Mouse (Mus musculus): ENCODE measurements at regions not wholly inside any gene's neighbourhood (a gene's known extent, or its start where the extent isn't known, plus 50 kb on each side); places are given as distances from the start of the nearest gene placed in this dataset.

DNA sequence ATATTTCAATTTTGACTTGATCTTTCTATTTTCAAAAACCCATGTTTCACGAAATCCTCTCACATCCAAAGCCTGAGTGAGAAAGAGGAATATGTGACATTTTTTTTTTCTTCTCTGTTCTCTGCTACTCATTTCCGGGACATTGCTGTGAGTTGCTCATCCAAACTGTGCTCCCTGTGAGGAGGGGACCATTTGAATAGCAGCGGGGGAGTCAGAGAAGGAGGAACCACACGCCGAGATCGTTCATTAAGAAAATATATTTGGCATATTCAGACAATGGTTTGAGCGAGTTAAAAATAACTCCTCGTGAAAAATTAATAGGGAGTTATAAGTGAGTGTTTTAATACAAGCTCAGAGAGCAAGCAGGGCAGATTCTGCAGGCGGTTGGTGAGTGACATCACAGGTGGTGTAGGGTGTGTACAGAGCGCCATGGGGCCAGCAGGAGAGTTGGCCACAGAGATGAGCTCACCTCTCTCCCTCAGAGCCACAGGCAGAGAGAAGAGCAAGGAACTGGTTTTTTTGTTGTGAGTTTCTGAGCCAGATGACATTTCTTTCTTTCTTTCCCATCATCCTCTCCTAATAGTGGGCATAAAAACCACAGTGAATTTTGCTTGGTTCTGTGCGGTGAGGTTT, 54.4 kb upstream of the Calcoco1 start:
- DNase-seq = no peak

DNA sequence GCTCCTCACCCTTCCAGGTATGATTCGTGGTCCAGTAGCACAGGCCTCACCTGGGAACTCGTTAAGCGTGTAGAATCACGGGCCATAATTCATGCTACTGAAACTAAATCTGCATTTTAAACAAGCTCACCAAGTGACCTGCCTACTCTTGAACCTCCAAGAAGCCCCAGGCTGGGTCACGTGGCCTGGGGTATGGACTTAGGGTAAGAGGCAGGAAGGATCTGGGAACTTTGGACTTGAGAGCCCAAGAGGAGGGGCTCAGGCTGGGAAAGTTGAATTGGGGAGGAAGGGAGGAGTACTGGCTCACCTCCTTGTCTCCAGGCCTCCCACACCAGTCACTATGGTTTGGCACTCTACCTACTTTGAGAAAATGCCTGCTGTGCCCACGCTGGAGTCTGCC, 58.6 kb upstream of the Calcoco1 start:
- DNase-seq = no peak

DNA sequence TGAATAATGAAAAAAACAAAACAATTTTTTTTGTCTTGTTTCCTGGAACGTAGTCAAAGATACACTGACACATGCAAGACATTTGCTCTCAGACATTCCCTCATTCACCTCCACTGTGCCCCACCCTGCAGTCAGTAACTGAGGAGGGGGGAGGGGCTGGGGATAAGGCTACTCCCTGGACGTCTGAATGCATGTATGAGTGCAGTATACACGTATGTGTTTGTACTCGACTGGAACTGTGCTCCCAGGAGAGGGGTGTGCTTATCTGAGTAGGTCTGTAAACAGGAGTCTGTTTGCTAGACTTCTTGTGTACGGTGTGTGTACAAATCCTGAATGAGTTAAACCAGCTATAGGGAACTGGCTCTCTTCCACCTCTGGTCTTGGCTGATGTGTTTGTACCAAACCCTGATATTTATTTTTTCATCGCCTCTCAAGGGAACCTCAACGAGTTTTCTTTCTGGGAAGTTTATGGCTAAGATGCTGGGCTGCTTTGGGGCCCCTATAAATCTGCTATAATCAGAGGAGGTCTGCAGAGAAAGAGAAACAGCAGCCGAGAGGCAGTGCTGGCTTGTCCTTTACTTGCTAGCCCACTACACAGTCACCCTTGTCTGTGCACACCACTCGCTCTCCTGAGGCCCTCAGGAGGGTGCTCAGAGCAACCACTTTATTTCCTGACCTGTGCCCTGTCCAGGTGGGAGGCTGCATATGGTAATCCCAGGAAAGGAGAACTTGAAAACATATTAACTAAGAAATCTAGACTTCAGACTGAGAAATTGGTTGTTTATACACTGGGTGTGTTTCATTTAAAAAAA, 61.2 kb upstream of the Calcoco1 start:
- DNase-seq = no peak

DNA sequence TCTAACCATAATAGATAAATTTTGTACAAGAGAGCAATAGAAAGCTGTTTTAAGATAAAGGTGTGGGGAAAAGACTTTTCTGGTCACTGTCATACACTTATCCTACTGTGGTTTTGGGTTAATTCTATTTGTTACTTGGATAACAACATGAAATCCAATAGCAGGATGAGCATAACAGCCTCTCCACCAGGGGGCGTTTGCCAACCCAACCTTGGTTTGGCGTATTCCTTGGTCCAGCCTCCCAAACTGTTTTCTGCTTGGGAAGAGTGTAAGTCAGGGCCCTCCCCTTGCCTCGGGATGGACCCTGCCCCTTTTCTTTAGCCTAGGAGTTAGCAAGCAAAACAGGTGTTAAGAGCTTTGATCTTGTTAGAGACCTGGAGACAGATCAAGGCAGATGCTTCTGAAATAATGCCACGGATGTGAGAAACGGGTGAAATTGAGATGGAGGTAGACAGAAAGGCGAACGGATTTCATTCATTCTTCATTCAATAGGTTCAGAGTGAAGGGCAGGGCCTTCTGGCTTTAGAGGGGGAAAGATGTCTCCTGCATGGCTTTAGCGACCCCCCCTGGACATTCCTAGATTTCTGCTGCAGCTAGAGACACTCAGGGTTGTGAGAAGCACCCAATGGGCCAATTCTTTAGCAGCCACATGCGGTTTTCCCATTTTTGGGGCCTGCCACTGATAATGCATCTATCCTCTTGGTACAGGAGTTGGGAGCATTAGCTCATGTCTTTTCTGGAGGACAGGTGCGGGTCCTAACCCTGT, 63.3 kb upstream of the Calcoco1 start:
- DNase-seq = peak; percentile 83

DNA sequence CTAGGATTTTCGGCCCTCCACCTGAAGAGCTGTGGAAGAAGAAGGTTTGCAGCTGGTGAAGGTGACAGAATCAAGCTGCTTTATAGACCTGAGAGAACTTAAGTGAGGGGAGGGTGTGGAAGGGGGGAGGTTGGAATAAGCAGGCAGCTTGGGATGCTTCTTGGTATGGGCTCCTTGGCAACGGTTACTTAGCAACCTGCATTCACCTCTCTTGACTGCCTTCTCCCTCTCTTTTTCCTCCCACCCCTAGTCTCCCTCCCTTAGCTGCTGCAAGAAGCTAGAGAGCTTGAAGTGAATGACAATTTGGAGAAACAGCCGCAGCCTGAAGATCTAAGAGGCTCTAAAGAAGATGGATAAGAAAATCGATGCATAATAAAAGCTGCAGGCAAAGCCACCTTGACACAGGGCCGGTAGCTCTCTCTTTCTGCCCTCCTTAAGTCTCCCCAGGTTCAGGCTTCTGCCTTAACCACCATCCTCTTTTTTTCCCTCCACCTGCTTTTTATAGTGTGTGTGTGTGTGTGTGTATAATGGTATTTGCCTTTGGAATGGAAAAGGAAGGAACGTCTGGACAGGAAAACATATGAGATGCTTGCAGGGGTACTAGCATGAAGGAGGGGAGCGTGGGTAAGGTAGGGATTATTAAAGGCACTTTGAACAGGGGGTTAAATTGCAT, 67.0 kb upstream of the Calcoco1 start:
- DNase-seq = no peak

DNA sequence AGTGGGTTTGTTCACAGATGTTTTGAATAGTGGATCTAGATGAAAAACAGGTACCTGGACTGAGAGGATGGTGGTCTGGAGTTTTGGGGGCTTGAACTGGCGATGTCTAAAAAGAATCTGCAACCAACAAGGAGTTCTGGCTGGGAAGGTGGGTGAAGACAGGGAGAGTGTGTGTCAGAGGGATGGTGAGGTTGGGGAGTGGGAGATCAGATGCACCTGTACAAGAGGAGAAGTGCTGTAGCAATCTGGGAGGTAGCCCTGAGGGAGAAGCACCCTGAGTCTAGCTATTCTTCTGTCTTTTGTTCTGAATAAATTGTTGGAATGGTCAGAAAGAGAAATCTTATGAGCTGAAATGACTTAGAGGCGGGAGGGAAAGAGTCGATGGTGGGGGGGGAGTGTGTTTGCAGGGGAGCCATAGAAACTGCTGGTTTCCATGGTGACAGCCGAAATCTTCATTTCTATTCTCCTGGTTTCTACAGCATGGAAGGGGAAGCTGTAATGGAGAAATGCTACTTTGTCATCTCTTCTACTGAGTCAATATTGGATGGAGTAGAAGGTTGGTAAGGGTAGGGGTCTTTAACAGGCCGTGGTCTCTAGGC, 75.1 kb upstream of the Calcoco1 start:
- DNase-seq = no peak

DNA sequence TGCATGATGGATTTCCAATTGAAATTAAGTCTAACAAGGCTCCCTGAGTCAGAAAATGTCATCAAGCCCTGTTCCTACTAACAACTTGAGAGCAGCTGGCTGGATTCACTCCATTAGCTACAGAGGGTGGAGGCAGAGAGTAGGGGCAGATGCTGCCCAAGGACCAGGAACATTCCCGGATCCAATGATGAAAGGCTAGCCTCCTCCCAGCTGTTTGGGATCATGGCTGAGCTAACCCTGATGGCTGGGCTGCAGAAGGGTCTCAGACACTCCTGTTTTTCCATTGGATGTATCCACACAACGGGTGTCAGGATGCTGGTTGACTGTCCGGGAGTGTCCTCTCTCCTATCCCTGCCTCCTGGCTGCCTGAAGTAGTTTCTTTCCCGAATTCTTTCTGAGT, 78.1 kb upstream of the Calcoco1 start:
- DNase-seq = no peak

DNA sequence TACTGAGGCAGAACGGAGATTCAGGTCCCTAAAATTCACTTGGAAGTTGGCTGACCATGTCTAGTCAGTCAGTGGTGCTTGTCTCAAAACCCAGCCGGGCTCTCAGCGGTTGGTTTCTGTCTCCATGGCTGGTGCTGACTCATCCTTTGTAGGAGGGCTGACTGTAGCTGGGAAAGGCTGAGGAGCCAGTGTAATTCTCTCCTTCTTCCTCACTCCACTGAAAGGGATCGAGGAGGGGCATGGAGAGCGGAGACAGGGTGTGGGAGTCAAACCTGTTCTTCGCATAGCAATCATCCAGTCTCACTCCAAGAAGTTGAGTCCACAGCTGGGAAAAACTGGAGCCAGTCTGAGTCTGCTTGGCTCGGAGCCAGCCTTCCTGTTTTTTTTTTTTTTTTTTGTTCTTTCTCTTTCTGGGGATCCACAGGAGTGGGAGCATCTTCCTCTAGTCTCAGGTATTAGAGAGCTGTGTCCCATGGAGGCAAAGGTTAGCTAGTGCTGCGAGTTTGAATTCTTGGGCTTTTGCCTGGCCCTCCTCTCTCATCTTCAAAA, 80.4 kb upstream of the Calcoco1 start:
- DNase-seq = no peak

DNA sequence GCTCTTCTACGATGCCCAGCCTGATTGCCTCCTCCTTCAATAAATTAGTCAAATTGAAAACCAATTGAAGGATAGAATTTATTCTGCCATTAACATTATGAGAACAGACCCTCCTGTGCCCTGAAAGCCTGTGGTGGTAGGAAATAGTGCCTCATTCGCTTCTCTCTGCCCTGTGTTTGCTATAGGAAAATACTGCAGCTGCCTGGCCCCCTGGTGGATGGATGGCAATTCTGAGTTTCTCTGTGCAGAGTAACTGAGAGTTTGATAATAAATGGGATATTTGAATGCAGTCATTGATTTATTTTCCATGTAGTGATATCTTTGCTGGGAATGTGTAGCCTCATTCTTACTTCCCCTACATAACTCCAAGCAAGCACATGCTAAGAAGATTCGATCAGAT, 85.4 kb upstream of the Calcoco1 start:
- peak; percentile 42 for DNase-seq

DNA sequence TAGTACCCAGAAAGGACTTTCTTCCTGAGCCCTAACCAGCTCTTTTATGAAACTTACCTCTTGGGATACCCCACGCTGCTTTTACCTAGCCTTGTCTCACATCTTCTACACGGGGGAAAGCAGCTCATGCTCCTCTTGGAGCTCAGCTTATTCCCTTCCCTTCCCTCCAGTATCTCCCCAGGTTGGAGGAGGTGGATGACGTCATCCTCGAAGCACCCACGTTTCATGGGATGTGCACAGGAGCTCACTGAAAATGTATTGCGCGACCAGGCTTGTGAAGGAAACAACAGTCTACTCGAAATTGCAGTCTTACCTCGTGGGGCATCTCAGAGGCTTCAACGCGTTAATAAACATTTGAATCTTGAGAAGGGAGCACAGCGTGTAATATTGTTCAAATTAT, 97.2 kb upstream of the Calcoco1 start:
- no peak for DNase-seq

DNA sequence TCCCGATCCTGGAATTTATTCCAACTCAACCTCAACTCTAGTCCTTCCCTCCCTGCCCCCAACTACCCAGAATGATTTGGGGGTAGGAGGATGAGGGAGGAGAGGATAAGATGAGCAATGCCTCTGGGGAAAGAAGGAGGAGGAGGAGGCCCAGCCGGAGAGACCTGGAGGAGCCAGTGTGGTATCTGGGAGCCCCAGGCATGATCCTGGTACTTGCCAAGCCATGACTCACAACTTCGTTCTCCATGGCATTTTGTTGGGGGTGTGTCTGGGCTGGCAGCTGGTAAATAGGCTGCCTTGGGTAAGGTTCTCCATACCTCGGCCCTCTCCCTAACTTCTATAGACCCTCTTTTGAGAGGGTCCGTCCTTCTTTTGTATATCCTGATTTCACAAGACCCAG, 81.2 kb upstream of the Hoxc13 start:
- no peak for DNase-seq

DNA sequence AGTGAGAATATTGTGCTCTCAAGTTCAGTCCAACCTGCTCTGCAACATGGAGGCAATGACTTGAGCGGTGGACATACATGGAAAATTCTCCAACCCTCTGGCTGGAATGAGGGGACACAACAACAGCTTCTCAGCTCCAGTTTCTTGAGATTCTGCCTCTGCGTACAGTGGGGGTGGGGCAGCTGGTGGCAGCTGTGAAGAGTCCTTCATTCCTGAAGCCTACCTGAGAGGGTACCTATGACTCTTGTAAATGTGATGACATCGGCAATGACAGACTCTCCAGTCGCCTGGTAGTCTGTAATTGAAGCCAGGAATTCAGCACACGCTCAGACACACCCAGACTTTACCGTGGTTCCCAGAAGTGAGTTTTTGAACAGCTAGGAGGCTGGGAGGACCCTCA, 58.5 kb upstream of the Hoxc13 start:
- no peak for DNase-seq

DNA sequence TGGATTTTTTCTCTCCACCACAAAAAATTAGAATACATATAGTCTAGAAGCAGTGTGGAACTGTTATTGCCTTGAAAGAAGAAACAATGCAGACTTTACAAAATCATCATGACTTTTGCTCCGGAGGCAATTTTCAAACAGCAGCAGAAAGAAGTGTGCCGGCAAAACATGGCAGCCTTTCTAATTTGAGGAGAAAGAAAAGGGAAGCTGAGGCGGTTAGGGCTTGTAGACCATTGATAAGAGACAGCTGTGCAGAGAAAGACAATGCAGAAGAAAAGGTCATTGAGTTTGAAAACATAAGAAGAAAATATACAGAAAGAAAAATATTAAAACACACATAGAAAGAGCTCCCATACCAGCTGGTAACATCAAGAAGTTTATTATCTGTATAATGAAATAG, 54.1 kb upstream of the Hoxc13 start:
- DNase-seq = no peak

All from gastrocnemius, postnatal 10 days (tissue).